Comparison of ENCODE assay signal across 8 mouse cellular contexts in the genomic region with DNA sequence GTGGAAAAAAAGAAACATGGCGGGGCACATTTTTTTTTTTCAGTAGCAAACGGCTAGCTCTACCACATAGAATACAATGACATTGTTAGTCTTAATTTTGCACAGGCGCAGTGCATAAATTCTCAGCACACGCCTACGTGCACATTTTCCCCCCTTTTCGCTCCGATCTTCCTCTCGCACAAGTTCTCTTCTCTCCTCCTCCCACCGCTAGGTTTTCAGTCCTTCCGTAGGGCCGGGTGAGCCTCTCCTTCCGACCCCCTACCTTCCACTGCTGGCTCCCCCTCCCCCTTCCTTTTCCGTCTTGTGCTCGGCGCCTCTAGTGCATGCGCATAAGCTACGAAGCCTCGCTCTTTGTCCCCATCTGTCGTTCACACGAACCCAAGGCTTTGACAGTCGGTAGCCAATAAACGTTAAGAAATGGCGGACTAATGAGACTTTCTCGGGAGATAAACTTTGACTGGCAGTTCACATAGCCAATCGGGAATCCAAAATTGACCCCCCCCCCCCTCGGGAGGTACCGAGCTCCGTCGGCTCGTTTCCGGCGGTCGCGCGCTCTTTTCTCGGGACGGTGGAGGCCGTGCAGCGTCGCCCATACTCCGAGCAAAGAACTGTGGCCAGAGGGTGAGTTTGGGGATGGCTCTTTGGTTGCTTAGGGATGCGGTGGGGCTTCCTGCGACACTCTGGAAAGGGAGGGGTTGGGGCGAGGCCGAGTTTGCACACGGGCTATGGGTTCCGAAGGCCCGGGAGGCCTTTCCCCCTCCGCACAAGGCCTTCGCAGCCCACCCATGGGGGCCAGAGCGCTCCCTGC. TPM values are rescaled to one million over a fixed set of nuclear protein-coding genes. Genes with fewer than 3 reads are reported as not detected.
A peak's percentile ranks its signal among the peaks of the same experiment; 100 is the strongest.
DNase-seq lines count a peak whose midpoint lies in the region; ATAC-seq lines count a peak whose summit lies in the region.

Nono (plus strand) TSS at position 177 of the 808 bp plus-strand sequence.

- H3K4me1 ChIP-seq in lung, embryonic 16.5 days (replicated peaks; ENCODE audit: control insufficient read depth, insufficient read depth, low read length) = no peaks in the 10 kb centered on the region

- H3K9me3 ChIP-seq in lung, embryonic 16.5 days (ENCODE audit: control insufficient read depth, low read length) = no peaks in the 10 kb centered on the region

- H3K4me2 ChIP-seq in lung, embryonic 16.5 days (ENCODE audit: low read depth, low read length) = peak within 1 kb of the TSS; percentile 52

- peak; percentile 94 to 95 for ATAC-seq in hematopoietic stem cell, adult 5-6 weeks (replicated peaks in 1 of 2; ENCODE audit: insufficient read depth in 1 of 2, low FRiP score in 2 of 2, low TSS enrichment in 1 of 2, low read depth in 1 of 2, poor library complexity in 2 of 2, severe bottlenecking in 2 of 2)
- ATAC-seq in lung, embryonic 16.5 days (ENCODE audit: low read depth) = peak; percentile 98

- WGBS in lung, embryonic 16.5 days = 19% methylated on average over 47 of the region's 51 CpGs

- no peaks in the 10 kb centered on the region for H3K27me3 ChIP-seq in lung, embryonic 16.5 days (ENCODE audit: control insufficient read depth, insufficient read depth, low read depth, low read length)

- peak within 1 kb of the TSS; percentile 86 for H3K9ac ChIP-seq in lung, embryonic 16.5 days (ENCODE audit: low read length)

- peak; percentile 99 for DNase-seq in MEL-GATA-1-ER (ENCODE audit: extremely low read depth, low read depth)
- DNase-seq in cerebellum, adult 8-10 months = peak; percentile 73
- peak; percentile 96 for DNase-seq in forelimb bud, embryonic 11.5 days (ENCODE audit: low read depth, low spot score)
- peak; percentile 74 for DNase-seq in layer of hippocampus, adult 9-10 months (ENCODE audit: low spot score)
- DNase-seq in ovary, postnatal 10 days (ENCODE audit: low spot score) = peak; percentile 39
- DNase-seq in thymus, postnatal 10 days (ENCODE audit: low spot score in 2 of 2) = peak; percentile 82 to 87

- H3K27ac ChIP-seq in lung, embryonic 16.5 days (ENCODE audit: low read length) = peak within 1 kb of the TSS; percentile 94

- H3K4me3 ChIP-seq in lung, embryonic 16.5 days (ENCODE audit: low read length) = peak within 1 kb of the TSS; percentile 70

- 0 out of 2 replicates have a peak, but pooled peaks cover 1% of the 10 kb centered on the region for H3K36me3 ChIP-seq in lung, embryonic 16.5 days (ENCODE audit: control insufficient read depth, insufficient read depth, low read length)

RNA-seq across cellular contexts. Expression of gene Nono, which starts in this region (rescaled TPM):
- total RNA-seq in hematopoietic stem cell, adult 5-6 weeks (2017) = 556 and 591 TPM in 2 replicates
- 399 and 412 TPM in 2 replicates for polyA plus RNA-seq in lung, embryonic 16.5 days (2015; fragmentation: Nextera tagmentation; extraction: Ambion mirVana)

Comparison
In these comparisons a context has a peak if more than half of its experiments do, and no peak if none do; other contexts are left out.
1. Peak in every context shown above with its lines: DNase-seq, ATAC-seq, H3K4me3 ChIP-seq and H3K27ac ChIP-seq.
2. DNase-seq: peak in every context shown above with its lines; median percentile 99 in MEL-GATA-1-ER; 96 in forelimb bud, embryonic 11.5 days; 84 in thymus, postnatal 10 days; 74 in layer of hippocampus, adult 9-10 months; 73 in cerebellum, adult 8-10 months; 39 in ovary, postnatal 10 days.